Comparison of ENCODE assay signal across 8 mouse cellular contexts in genomic region chr2:32693823-32694411, GRCm38 (mm10). TPM values are rescaled to one million over a fixed set of nuclear protein-coding genes. Genes with fewer than 3 reads are reported as not detected.
A peak's percentile ranks its signal among the peaks of the same experiment; 100 is the strongest.
DNase-seq lines count a peak whose midpoint lies in the region; ATAC-seq and TF ChIP-seq lines count a peak whose summit lies in the region.

No protein-coding gene starts in this region.

- peak; percentile 82 for TF ChIP-seq CTCF in hindbrain, postnatal 0 days (IDR thresholded peaks at IDR 0.05; ENCODE audit: low read depth)
- peak; percentile 88 for TF ChIP-seq CTCF in left cerebral cortex, adult 2 months (IDR thresholded peaks at IDR 0.05)

- no peaks in the 10 kb centered on the region; the same call in 1 of the 2 replicates for H3K4me1 ChIP-seq in hindbrain, postnatal 0 days (ENCODE audit: insufficient read depth, low read length)

- peak overlapping the region; percentile 85 for H3K9ac ChIP-seq in hindbrain, postnatal 0 days (replicated peaks; ENCODE audit: low read length)

- H3K9me3 ChIP-seq in hindbrain, postnatal 0 days (ENCODE audit: low read length), result no peaks in the 10 kb centered on the region

- DNase-seq in T-cell, adult 2 months (ENCODE audit: low spot score), result peak; percentile 96
- DNase-seq in cerebellum, postnatal 36 days, result peak; percentile 89 to 94
- DNase-seq in gastrocnemius, adult 18-20 months (ENCODE audit: low spot score), result peak; percentile 98
- peak; percentile 99 for DNase-seq in hindbrain, postnatal 0 days (ENCODE audit: low spot score)
- peak; percentile 92 to 96 for DNase-seq in left cerebral cortex, adult 2 months (ENCODE audit: extremely low spot score in 1 of 2, low spot score in 2 of 2)
- peak; percentile 92 to 95 for DNase-seq in right cerebral cortex, adult 2 months (ENCODE audit: low spot score in 2 of 2)
- peak; percentile 96 for DNase-seq in urinary bladder, postnatal 14 days (ENCODE audit: low spot score)

- H3K4me2 ChIP-seq in hindbrain, postnatal 0 days (ENCODE audit: low read depth, low read length), result peak overlapping the region; percentile 96

- peak overlapping the region; percentile 83 for H3K4me3 ChIP-seq in hindbrain, postnatal 0 days (ENCODE audit: low read length)
- peak overlapping the region; percentile 69 for H3K4me3 ChIP-seq in left cerebral cortex, adult 2 months

- no peaks in the 10 kb centered on the region for H3K36me3 ChIP-seq in hindbrain, postnatal 0 days (ENCODE audit: insufficient read depth, low read length)

- under 1% methylated on average over 51 of the region's 51 CpGs for WGBS in hindbrain, postnatal 0 days

- intact Hi-C loops in left cerebral cortex, adult 2 months (cut with DNase I), result loop anchor here (5.0 kb wide), 1 partner anchor 112 kb away; no protein-coding TSS in a partner anchor

- H3K27ac ChIP-seq in hindbrain, postnatal 0 days, result peak overlapping the region; percentile 85
- peak overlapping the region; percentile 93 for H3K27ac ChIP-seq in left cerebral cortex, adult 2 months

- ATAC-seq in hindbrain, postnatal 0 days, result peak; percentile 98
- peak; percentile 97 for ATAC-seq in megakaryocyte, adult 5-6 weeks (ENCODE audit: poor library complexity, severe bottlenecking)

- no peaks in the 10 kb centered on the region for H3K27me3 ChIP-seq in hindbrain, postnatal 0 days (ENCODE audit: insufficient read depth, low read length)

RNA-seq across cellular contexts. Expression of gene Fpgs, which starts 10.0 kb away (rescaled TPM):
- 1 to 10 TPM; 4.8 to 5.4 TPM for total RNA-seq in gastrocnemius, adult 18-20 months (2021)
- total RNA-seq in hindbrain, postnatal 0 days (2014; rRNA removed), result 23.1 and 32.6 TPM in 2 replicates
- 22.8 and 23.4 TPM in 2 replicates for polyA plus RNA-seq in hindbrain, postnatal 0 days (2015; fragmentation: Nextera tagmentation; extraction: Ambion mirVana)
- 10 to 100 TPM in 1 of 2 experiments, 1 to 10 TPM in 1; 9.4 to 10.5 TPM for total RNA-seq in left cerebral cortex, adult 2 months (2021)
- 0.91 and 4.6 TPM in 2 replicates for total RNA-seq in megakaryocyte, adult 5-6 weeks (2015)
- 2.6 and 3.0 TPM in 2 replicates for total RNA-seq in megakaryocyte, adult 5-6 weeks (2017)

RNA-seq across cellular contexts. Expression of gene Cdk9, which starts 19.0 kb away (rescaled TPM):
- 10 to 100 TPM; 19.3 to 19.9 TPM for total RNA-seq in gastrocnemius, adult 18-20 months (2021)
- 108 and 116 TPM in 2 replicates for total RNA-seq in hindbrain, postnatal 0 days (2014; rRNA removed)
- 61.1 and 65.3 TPM in 2 replicates for polyA plus RNA-seq in hindbrain, postnatal 0 days (2015; fragmentation: Nextera tagmentation; extraction: Ambion mirVana)
- total RNA-seq in left cerebral cortex, adult 2 months (2021), result 100 to 1,000 TPM; 129 to 134 TPM
- total RNA-seq in megakaryocyte, adult 5-6 weeks (2015), result 82.1 and 84.4 TPM in 2 replicates
- total RNA-seq in megakaryocyte, adult 5-6 weeks (2017), result 73.9 and 79.2 TPM in 2 replicates

RNA-seq across cellular contexts. Expression of gene Sh2d3c, which starts 26.9 kb away (rescaled TPM):
- 1 to 10 TPM; 5.7 to 7.3 TPM for total RNA-seq in gastrocnemius, adult 18-20 months (2021)
- total RNA-seq in hindbrain, postnatal 0 days (2014; rRNA removed), result 43.8 and 56.9 TPM in 2 replicates
- polyA plus RNA-seq in hindbrain, postnatal 0 days (2015; fragmentation: Nextera tagmentation; extraction: Ambion mirVana), result 49.5 and 52.8 TPM in 2 replicates
- 10 to 100 TPM; 31.1 to 42.5 TPM for total RNA-seq in left cerebral cortex, adult 2 months (2021)
- 49.8 and 56.2 TPM in 2 replicates for total RNA-seq in megakaryocyte, adult 5-6 weeks (2015)
- 30.1 and 38.2 TPM in 2 replicates for total RNA-seq in megakaryocyte, adult 5-6 weeks (2017)

RNA-seq across cellular contexts. Expression of gene 6330409D20Rik, which starts 46.9 kb away (rescaled TPM):
- total RNA-seq in gastrocnemius, adult 18-20 months (2021), result not detected
- total RNA-seq in hindbrain, postnatal 0 days (2014; rRNA removed), result 1.7 and 3.2 TPM in 2 replicates
- polyA plus RNA-seq in hindbrain, postnatal 0 days (2015; fragmentation: Nextera tagmentation; extraction: Ambion mirVana), result 3.6 and 5.1 TPM in 2 replicates
- total RNA-seq in left cerebral cortex, adult 2 months (2021), result 1 to 10 TPM; 1.6 to 2.2 TPM
- not detected in 2 replicates for total RNA-seq in megakaryocyte, adult 5-6 weeks (2015)
- total RNA-seq in megakaryocyte, adult 5-6 weeks (2017), result not detected in 2 replicates

RNA-seq across cellular contexts. Expression of gene Eng, which starts 47.5 kb away (rescaled TPM):
- total RNA-seq in gastrocnemius, adult 18-20 months (2021), result 10 to 100 TPM; 21.1 to 34.1 TPM
- 23.7 and 24.1 TPM in 2 replicates for total RNA-seq in hindbrain, postnatal 0 days (2014; rRNA removed)
- polyA plus RNA-seq in hindbrain, postnatal 0 days (2015; fragmentation: Nextera tagmentation; extraction: Ambion mirVana), result 23.7 and 23.8 TPM in 2 replicates
- 10 to 100 TPM; 22.2 to 23.0 TPM for total RNA-seq in left cerebral cortex, adult 2 months (2021)
- total RNA-seq in megakaryocyte, adult 5-6 weeks (2015), result 6.3 and 7.9 TPM in 2 replicates
- total RNA-seq in megakaryocyte, adult 5-6 weeks (2017), result 2.0 and 2.2 TPM in 2 replicates

Comparison
In these comparisons a context has a peak if more than half of its experiments do, and no peak if none do; other contexts are left out.
1. Peak in every context shown above with its lines: DNase-seq, ATAC-seq, H3K4me3 ChIP-seq and H3K27ac ChIP-seq.